Mouse (Mus musculus) CD4-positive naive resting alpha-beta T cell, adult 57 days (primary cell): Measurements from ENCODE around the gene Gsap. TPM values are rescaled to one million over a fixed set of nuclear protein-coding genes. Genes with fewer than 3 reads are reported as not detected.

Experiments
- total RNA-seq: library from RNA; stranded (reverse); gene quantifications from one replicate; pipeline ENCODE4 v1.2.4, GENCODE M21; 2023

Gsap gene
- 10.6 TPM for total RNA-seq

GRCm38 (mm10) chr5:21185764-21186685 lies at the start of gene Gsap:
TSS of gene Gsap (plus strand) at chr5:21186255.

Other genes with a start within 250 kb of the Gsap start
- gene Rsbn1l, start 229.9 kb upstream of the Gsap start, total RNA-seq, result 63.8 TPM
- gene Ptpn12, start 130.3 kb upstream of the Gsap start, total RNA-seq, result 45.8 TPM
- 2.0 TPM for gene Fgl2, start 186.4 kb downstream of the Gsap start, total RNA-seq
- not detected for gene Ccdc146, start 238.4 kb downstream of the Gsap start, total RNA-seq
- gene Fam185a, start 238.7 kb downstream of the Gsap start, total RNA-seq, result 3.6 TPM